In the genomic region with DNA sequence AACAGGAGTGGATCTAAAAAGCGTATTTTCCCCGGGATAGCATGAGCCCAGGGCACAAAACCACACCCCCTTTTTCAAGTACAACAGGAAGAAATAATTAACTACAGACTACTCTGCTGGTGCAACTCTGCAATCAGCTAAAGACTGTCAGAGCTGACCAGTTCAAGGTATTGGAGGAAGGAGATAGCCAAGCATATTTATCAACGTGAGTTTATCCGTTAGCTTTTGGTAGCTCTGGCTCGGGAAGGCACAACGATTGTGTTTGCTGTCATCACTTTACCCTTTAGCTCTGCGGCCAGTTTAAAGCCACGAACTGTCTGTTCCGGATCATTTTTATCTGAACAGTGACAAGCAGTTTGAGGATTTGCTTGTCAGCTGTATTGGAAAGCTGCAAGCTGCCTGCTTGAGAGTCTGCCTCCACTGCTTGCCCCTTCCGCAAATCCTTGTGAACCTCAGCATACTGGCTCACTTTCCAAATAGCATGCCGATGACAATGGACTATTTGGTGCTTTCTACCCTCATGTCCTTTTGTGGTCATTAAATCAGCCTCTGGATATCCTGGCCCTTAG, we compare ENCODE assay signal across 12 mouse cellular contexts.
DNase-seq lines count a peak whose midpoint lies in the region; ATAC-seq and TF ChIP-seq lines count a peak whose summit lies in the region.
"Had no signal": no experiment of that assay in that cellular context is flagged by ENCODE, and none has a peak within 500 bp of the region (broad histone marks: within the 10 kb centered on the region; RNA-seq: fewer than 3 reads in every experiment).

No protein-coding gene starts in this region.

- H3K4me3 ChIP-seq in midbrain, embryonic 11.5 days (ENCODE audit: low read depth, low read length) = no peak overlapping the region
- H3K4me3 ChIP-seq in midbrain, embryonic 13.5 days (replicated peaks) = no peak overlapping the region
- no peak overlapping the region for H3K4me3 ChIP-seq in intestine, postnatal 0 days (ENCODE audit: low read depth, low read length)
- no peak overlapping the region for H3K4me3 ChIP-seq in limb, embryonic 10.5 days
- H3K4me3 ChIP-seq: limb, embryonic 12.5 days had no signal

- H3K27me3 ChIP-seq in midbrain, embryonic 11.5 days (ENCODE audit: control insufficient read depth, insufficient read depth, low read length) = no peaks in the 10 kb centered on the region
- H3K27me3 ChIP-seq in midbrain, embryonic 13.5 days = no peaks in the 10 kb centered on the region
- H3K27me3 ChIP-seq in intestine, postnatal 0 days (replicated peaks; ENCODE audit: control insufficient read depth, insufficient read depth, low read length) = no peaks in the 10 kb centered on the region
- no peaks in the 10 kb centered on the region for H3K27me3 ChIP-seq in limb, embryonic 10.5 days (ENCODE audit: low read depth, poor library complexity, severe bottlenecking)
- H3K27me3 ChIP-seq: limb, embryonic 12.5 days had no signal

- H3K27ac ChIP-seq in midbrain, embryonic 11.5 days (ENCODE audit: low read depth, low read length) = no peak overlapping the region
- no peak overlapping the region for H3K27ac ChIP-seq in midbrain, embryonic 13.5 days
- H3K27ac ChIP-seq in intestine, postnatal 0 days (ENCODE audit: low read depth, low read length) = no peak overlapping the region
- no peak overlapping the region for H3K27ac ChIP-seq in limb, embryonic 10.5 days
- H3K27ac ChIP-seq: limb, embryonic 12.5 days had no signal

- ATAC-seq in midbrain, embryonic 11.5 days (ENCODE audit: low FRiP score) = no peak
- ATAC-seq in midbrain, embryonic 13.5 days = no peak; the same call in 1 of the 2 replicates
- 0 out of 2 replicates have a peak, but pooled peaks have one; percentile 36 for ATAC-seq in intestine, postnatal 0 days
- ATAC-seq: forebrain, postnatal 0 days had no signal

- no peak overlapping the region for H3K9ac ChIP-seq in midbrain, embryonic 11.5 days (ENCODE audit: low read length)
- no peak overlapping the region for H3K9ac ChIP-seq in midbrain, embryonic 13.5 days (replicated peaks)
- H3K9ac ChIP-seq in intestine, postnatal 0 days (ENCODE audit: low read depth, low read length) = no peak overlapping the region
- H3K9ac ChIP-seq: forebrain, postnatal 0 days; limb, embryonic 12.5 days had no signal

- 67% methylated on average over 11 of the region's 11 CpGs for WGBS in midbrain, embryonic 11.5 days
- WGBS in midbrain, embryonic 13.5 days = 52% methylated on average over 11 of the region's 11 CpGs
- 22% methylated on average over 11 of the region's 11 CpGs for WGBS in intestine, postnatal 0 days
- 61% methylated on average over 11 of the region's 11 CpGs for WGBS in limb, embryonic 10.5 days

- peak; percentile 14 for DNase-seq in adrenal gland, postnatal 10 days
- no peak for DNase-seq in adrenal gland, adult 8-10 months
- peak; percentile 85 for DNase-seq in midbrain, embryonic 11.5 days (ENCODE audit: low spot score, missing footprints)
- peak; percentile 4 for DNase-seq in testis, postnatal 14 days (ENCODE audit: low spot score)
- no peak for DNase-seq in limb, embryonic 10.5 days (ENCODE audit: low spot score)
- DNase-seq in cerebellum, postnatal 36 days = no peak
- DNase-seq: cerebellum, adult 11-12 months; forebrain, postnatal 0 days; right cerebral cortex, postnatal 14 days had no signal

- H3K4me1 ChIP-seq in midbrain, embryonic 11.5 days (ENCODE audit: control insufficient read depth, insufficient read depth, low read length) = peaks cover 4% of the 10 kb centered on the region; the same call in 1 of the 2 replicates
- 0 out of 2 replicates have a peak, but pooled peaks cover 3% of the 10 kb centered on the region for H3K4me1 ChIP-seq in midbrain, embryonic 13.5 days (replicated peaks)
- H3K4me1 ChIP-seq in intestine, postnatal 0 days (replicated peaks; ENCODE audit: control insufficient read depth, insufficient read depth, low read length) = no peaks in the 10 kb centered on the region
- H3K4me1 ChIP-seq in limb, embryonic 10.5 days = peaks cover 7% of the 10 kb centered on the region
- H3K4me1 ChIP-seq: limb, embryonic 12.5 days had no signal

- TF ChIP-seq CTCF in intestine, postnatal 0 days (IDR thresholded peaks at IDR 0.05; ENCODE audit: low read depth) = no peak

- no peaks in the 10 kb centered on the region for H3K9me3 ChIP-seq in midbrain, embryonic 11.5 days (ENCODE audit: control insufficient read depth, low read length)
- 0 out of 2 replicates have a peak, but pooled peaks cover 8% of the 10 kb centered on the region for H3K9me3 ChIP-seq in midbrain, embryonic 13.5 days
- H3K9me3 ChIP-seq in intestine, postnatal 0 days (ENCODE audit: control insufficient read depth) = no peaks in the 10 kb centered on the region
- H3K9me3 ChIP-seq in limb, embryonic 10.5 days (replicated peaks) = no peaks in the 10 kb centered on the region
- H3K9me3 ChIP-seq: limb, embryonic 12.5 days had no signal

- no peak overlapping the region for H3K4me2 ChIP-seq in midbrain, embryonic 11.5 days
- H3K4me2 ChIP-seq in midbrain, embryonic 13.5 days (replicated peaks) = no peak overlapping the region
- peak overlapping the region; percentile 46 for H3K4me2 ChIP-seq in intestine, postnatal 0 days (replicated peaks; ENCODE audit: low read depth)
- H3K4me2 ChIP-seq: limb, embryonic 12.5 days had no signal

- no peaks in the 10 kb centered on the region for H3K36me3 ChIP-seq in midbrain, embryonic 11.5 days (ENCODE audit: control insufficient read depth, insufficient read depth, low read length)
- H3K36me3 ChIP-seq in midbrain, embryonic 13.5 days = no peaks in the 10 kb centered on the region
- H3K36me3 ChIP-seq in intestine, postnatal 0 days (ENCODE audit: control insufficient read depth, insufficient read depth) = no peaks in the 10 kb centered on the region
- no peaks in the 10 kb centered on the region for H3K36me3 ChIP-seq in limb, embryonic 10.5 days
- H3K36me3 ChIP-seq: limb, embryonic 12.5 days had no signal

Comparison
In these comparisons a context has a peak if more than half of its experiments do, and no peak if none do; other contexts are left out.
1. DNase-seq: peak in adrenal gland, postnatal 10 days (single experiment), midbrain, embryonic 11.5 days (single experiment) and testis, postnatal 14 days (single experiment); none in adrenal gland, adult 8-10 months (single experiment), limb, embryonic 10.5 days (single experiment) and cerebellum, postnatal 36 days (0 of 2).